Mouse (Mus musculus): ENCODE results near the gene Dnajc7. TPM values are rescaled to one million over a fixed set of nuclear protein-coding genes. Genes with fewer than 3 reads are reported as not detected.

Dnajc7 gene
- polyA plus RNA-seq, 1 experiment, result 56.5 TPM

DNA sequence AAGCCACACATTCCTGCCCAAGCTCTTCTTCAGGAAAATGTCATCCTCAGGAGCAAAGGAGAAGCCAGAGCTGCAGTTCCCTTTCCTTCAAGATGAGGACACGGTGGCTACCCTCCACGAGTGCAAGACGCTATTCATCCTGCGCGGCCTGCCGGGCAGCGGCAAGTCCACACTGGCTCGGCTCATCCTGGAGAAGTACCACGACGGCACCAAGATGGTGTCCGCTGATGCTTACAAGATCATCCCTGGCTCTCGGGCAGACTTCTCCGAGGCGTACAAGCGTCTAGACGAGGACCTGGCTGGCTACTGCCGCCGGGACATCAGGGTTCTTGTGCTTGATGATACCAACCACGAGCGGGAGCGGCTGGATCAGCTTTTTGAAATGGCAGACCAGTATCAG, 43.7 kb downstream of the Dnajc7 start:
- Histone ChIP-seq H3K4me3 (replicated peaks; ENCODE audit: extremely low read depth, low read depth, low read length) (no peak overlapping the region), H3K4me1 (ENCODE audit: control insufficient read depth, insufficient read depth, low read length) (peaks cover 5% of the 10 kb centered on the region; the same call in 1 of the 2 replicates)
- DNase-seq, result no peak
- WGBS, result 75% methylated on average over 21 of the region's 21 CpGs
- no peak for TF ChIP-seq CTCF (IDR thresholded peaks at IDR 0.05; ENCODE audit: insufficient read depth, low read length)
- TF ChIP-seq POLR2A (IDR thresholded peaks at IDR 0.05; ENCODE audit: borderline replicate concordance, extremely low read depth, low read depth, low read length), result no peak

DNA sequence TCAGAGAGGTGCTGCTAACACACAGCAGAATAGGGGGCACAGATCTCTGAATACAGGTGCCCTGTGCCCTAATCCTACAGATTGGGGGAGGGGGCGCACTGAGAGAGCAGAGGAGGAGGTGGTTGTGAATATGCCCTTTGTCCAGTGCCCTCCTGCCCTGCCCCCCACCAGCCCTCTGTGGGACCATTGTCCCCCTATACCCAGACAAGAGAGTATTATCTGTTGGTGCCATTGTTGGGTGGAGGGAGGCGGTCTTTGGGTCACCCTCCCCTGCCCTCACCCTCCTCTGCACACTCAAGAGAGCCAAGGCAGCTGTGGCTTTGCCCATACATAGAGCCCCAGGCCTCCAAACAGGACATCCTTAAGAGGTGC, 44.5 kb downstream of the Dnajc7 start:
- 30% methylated on average over 2 of the region's 2 CpGs for WGBS
- Histone ChIP-seq H3K4me1 (ENCODE audit: control insufficient read depth, insufficient read depth, low read length) (peaks cover 7% of the 10 kb centered on the region; the same call in 1 of the 2 replicates), H3K4me3 (replicated peaks; ENCODE audit: extremely low read depth, low read depth, low read length) (peak overlapping the region; percentile 87)
- DNase-seq, result no peak
- TF ChIP-seq CTCF (IDR thresholded peaks at IDR 0.05; ENCODE audit: insufficient read depth, low read length) (no peak), POLR2A (IDR thresholded peaks at IDR 0.05; ENCODE audit: borderline replicate concordance, extremely low read depth, low read depth, low read length) (no peak)

DNA sequence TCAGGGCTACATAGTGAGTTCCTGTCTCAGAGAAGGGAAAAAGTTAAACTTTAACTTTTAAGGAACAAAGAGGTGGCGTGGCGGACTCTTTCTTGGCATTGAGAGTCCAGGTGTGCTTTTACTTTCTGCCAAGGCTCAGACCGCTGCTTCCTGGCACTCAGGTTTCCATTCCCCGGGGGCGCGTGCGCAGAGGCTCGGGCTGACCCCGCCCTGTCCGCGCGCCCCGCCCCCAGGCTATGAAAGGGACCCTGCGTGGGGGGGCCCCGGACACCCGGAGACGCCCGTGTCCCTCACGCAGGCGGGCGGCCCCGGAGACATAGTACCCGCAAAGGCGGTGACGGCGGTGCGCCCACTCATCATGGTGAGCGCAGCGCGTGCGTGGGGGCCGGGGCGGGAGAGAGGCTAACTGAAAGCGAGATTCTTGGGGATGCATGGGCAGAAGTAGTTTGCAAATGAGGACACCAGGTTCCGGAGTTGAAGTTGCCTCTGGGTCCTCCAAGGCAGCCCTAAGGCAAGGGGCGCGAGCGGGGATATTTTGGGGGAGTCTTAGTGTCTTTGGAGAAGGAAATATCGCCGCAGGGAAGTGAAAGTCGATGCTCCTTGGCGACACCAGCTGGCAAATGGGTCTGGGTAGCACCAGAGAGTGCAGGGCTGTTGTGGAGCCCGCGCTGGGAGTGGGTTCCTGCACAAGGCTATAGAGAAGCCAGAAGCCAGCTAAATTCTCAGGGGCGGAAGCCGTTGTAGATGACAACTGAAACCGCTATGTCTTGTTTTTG, 45.1 kb downstream of the Dnajc7 start, which contains the start of gene Cnp:
Gene Cnp (plus strand): TSS at position 197 of the 776 bp plus-strand sequence.
- DNase-seq, result peak; percentile 74
- WGBS, result under 1% methylated on average over 47 of the region's 47 CpGs

DNA sequence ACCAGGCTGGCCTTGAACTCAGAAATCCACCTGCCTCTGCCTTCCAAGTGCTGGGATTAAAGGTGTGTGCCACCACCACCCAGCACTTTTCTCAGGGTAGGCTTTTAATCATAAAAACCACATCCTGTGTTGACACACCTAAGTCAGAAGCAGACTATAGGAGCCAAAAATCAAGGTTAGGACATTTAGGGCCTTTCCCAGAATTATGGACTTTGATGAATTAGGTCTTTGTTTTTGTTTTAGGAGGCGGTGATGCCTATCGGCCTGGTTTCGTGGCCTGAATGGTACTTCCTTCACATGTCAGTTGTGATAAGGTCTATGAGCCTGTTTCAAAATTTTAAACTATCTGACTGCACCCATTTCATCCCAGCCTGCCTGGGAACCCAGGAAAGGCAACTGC, 45.8 kb downstream of the Dnajc7 start:
- DNase-seq, result no peak
- H3K4me1 ChIP-seq (ENCODE audit: control insufficient read depth, insufficient read depth, low read length), result peaks cover 7% of the 10 kb centered on the region; the same call in 1 of the 2 replicates
- WGBS, result 54% methylated on average over 3 of the region's 3 CpGs
- no peak for TF ChIP-seq CTCF (IDR thresholded peaks at IDR 0.05; ENCODE audit: insufficient read depth, low read length)
- TF ChIP-seq POLR2A (IDR thresholded peaks at IDR 0.05; ENCODE audit: borderline replicate concordance, extremely low read depth, low read depth, low read length), result no peak
- no peak overlapping the region for H3K4me3 ChIP-seq (replicated peaks; ENCODE audit: extremely low read depth, low read depth, low read length)

More for the DNA sequence above, 45.1 kb downstream of the Dnajc7 start, which contains the start of gene Cnp:
- TF ChIP-seq POLR2A (IDR thresholded peaks at IDR 0.05; ENCODE audit: borderline replicate concordance, extremely low read depth, low read depth, low read length) (peak; percentile 63; the same call in 1 of the 2 replicates), CTCF (IDR thresholded peaks at IDR 0.05; ENCODE audit: insufficient read depth, low read length) (no peak)
- Histone ChIP-seq H3K4me3 (replicated peaks; ENCODE audit: extremely low read depth, low read depth, low read length) (peak within 1 kb of the TSS; percentile 87), H3K4me1 (ENCODE audit: control insufficient read depth, insufficient read depth, low read length) (peaks cover 7% of the 10 kb centered on the region; the same call in 1 of the 2 replicates)

DNA sequence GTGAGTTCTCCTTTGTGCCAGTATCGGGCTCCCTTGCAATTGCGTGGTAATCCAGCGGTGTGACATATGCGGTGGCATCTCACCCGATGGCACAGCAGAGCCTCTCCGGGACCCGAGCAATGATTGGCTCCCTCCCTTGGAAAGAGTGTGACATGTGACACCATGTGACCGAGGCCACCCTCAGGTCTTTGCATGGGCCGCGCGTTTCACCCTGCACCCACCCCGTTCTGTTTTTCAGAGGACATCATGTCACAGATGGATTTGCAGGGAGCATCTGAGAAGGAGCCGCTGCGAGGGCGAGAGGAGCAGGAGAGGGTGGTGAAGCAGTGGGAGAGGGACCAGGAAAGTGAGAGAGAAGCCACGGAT, 48.8 kb downstream of the Dnajc7 start:
- DNase-seq, result no peak
- Histone ChIP-seq H3K4me3 (replicated peaks; ENCODE audit: extremely low read depth, low read depth, low read length) (no peak overlapping the region), H3K4me1 (ENCODE audit: control insufficient read depth, insufficient read depth, low read length) (peaks cover 5% of the 10 kb centered on the region; the same call in 1 of the 2 replicates)
- WGBS, result 7% methylated on average over 16 of the region's 16 CpGs
- TF ChIP-seq POLR2A (IDR thresholded peaks at IDR 0.05; ENCODE audit: borderline replicate concordance, extremely low read depth, low read depth, low read length) (no peak), CTCF (IDR thresholded peaks at IDR 0.05; ENCODE audit: insufficient read depth, low read length) (no peak)

DNA sequence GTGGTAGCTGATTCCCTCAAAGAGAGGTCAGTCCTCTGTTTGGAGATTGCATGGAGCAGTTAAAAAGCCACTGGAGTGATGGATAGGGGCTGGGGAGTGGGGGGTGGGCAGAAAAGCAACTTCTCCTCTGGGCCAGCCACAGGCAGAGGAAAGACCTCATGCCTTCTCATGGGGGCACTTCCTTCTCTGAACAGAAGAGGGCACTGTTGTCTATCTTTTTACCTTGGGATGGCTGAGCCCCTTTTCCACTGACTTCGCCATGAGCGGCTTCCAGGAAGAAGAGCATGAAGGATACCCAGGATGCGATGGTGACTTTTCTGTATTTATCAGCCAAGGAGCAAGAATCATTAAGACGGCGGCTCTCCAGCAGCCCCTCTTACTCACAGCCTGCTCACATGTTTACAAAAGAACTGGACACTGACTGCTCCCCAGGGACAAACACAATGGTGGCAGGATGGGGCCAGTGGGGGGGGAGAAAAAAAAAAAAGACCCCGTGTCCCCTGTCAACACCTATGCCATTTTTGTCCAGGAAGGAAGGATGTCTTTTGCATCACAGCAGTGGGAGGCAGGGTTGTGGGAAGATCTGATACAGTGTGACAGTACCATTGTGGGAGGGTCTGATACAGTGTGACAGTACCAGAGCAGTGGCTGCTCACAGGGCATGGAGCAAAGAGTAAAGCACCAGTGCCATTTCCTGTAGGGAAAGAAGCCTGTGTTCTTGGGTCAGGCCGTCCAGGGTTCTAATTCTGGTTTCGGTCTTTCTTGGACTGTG, 49.4 kb downstream of the Dnajc7 start:
- WGBS, result 11% methylated on average over 8 of the region's 8 CpGs
- DNase-seq, result peak; percentile 60
- H3K4me3 ChIP-seq (replicated peaks; ENCODE audit: extremely low read depth, low read depth, low read length), result peak overlapping the region; percentile 10
- TF ChIP-seq POLR2A (IDR thresholded peaks at IDR 0.05; ENCODE audit: borderline replicate concordance, extremely low read depth, low read depth, low read length), result no peak
- TF ChIP-seq CTCF (IDR thresholded peaks at IDR 0.05; ENCODE audit: insufficient read depth, low read length), result peak; percentile 77
- peaks cover 4% of the 10 kb centered on the region; the same call in 1 of the 2 replicates for H3K4me1 ChIP-seq (ENCODE audit: control insufficient read depth, insufficient read depth, low read length)

DNA sequence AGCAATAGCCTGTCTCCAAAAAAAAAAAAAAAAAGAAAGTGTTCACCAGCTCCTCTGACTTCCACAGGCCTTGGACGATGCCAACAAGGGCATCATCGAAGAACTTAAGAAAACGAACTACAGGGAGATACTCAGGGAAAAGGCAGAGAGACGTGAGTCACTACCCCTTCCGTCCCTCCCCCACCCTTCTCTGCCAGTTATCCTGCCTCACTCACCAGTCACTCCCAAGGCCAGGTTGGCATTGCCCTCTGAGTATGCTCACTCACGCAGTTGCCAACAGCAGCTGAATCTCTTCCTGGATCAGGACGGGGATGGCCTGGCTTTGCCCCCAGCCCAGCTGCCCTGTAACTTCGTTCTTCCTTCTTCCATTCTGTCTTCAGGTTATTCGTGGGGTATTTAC, 50.2 kb downstream of the Dnajc7 start:
- no peak for DNase-seq
- no peak for TF ChIP-seq POLR2A (IDR thresholded peaks at IDR 0.05; ENCODE audit: borderline replicate concordance, extremely low read depth, low read depth, low read length)
- no peak for TF ChIP-seq CTCF (IDR thresholded peaks at IDR 0.05; ENCODE audit: insufficient read depth, low read length)
- Histone ChIP-seq H3K4me1 (ENCODE audit: control insufficient read depth, insufficient read depth, low read length) (peaks cover 2% of the 10 kb centered on the region; the same call in 1 of the 2 replicates), H3K4me3 (replicated peaks; ENCODE audit: extremely low read depth, low read depth, low read length) (no peak overlapping the region)
- 57% methylated on average over 9 of the region's 9 CpGs for WGBS

DNA sequence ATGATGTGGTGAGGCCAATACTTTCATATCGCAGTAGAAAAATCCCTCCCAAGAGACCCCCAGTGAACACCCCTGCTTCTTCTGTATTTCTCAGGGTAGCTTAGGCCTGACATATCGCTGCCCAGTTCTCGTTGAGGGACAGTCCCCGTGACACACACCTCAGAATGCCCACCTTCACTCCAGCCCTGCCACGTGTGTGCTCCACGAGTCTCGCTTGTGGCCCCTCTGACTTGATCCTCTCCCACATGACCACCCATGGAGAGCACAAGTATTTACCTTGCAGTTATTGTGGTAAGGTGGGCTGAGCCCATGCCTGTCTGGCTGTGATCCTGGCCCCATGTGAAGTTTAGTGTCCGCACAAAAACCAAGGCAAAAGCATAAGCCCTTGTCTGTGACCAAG, 51.3 kb downstream of the Dnajc7 start:
- TF ChIP-seq POLR2A (IDR thresholded peaks at IDR 0.05; ENCODE audit: borderline replicate concordance, extremely low read depth, low read depth, low read length) (no peak), CTCF (IDR thresholded peaks at IDR 0.05; ENCODE audit: insufficient read depth, low read length) (no peak)
- no peak for DNase-seq
- WGBS, result 83% methylated on average over 8 of the region's 8 CpGs
- H3K4me3 ChIP-seq (replicated peaks; ENCODE audit: extremely low read depth, low read depth, low read length), result no peak overlapping the region
- H3K4me1 ChIP-seq (ENCODE audit: control insufficient read depth, insufficient read depth, low read length), result 0 out of 2 replicates have a peak, but pooled peaks cover 2% of the 10 kb centered on the region

DNA sequence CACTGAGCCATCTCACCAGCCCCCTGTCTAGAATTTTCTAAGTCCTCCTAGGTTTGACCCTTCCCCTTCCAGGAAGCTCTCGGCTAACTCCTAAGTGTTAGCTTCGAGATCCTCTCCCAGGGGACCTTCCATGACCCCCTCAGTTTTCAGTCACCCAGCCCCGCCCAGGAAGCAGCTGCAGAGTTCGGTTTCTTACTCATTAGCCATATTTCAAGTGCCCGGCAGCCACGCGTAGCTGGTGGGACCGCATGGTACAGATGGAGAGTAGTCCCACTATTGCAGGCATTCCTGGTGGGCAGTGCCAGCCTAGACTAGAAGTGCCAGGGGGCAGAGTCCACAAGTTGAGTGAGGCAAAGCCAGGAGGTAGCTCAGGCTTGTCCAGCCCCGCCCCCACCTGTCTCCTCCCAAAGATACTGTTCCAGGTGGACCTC, 52.1 kb downstream of the Dnajc7 start:
- 0 out of 2 replicates have a peak, but pooled peaks cover 2% of the 10 kb centered on the region for H3K4me1 ChIP-seq (ENCODE audit: control insufficient read depth, insufficient read depth, low read length)
- H3K4me3 ChIP-seq (replicated peaks; ENCODE audit: extremely low read depth, low read depth, low read length), result no peak overlapping the region
- TF ChIP-seq CTCF (IDR thresholded peaks at IDR 0.05; ENCODE audit: insufficient read depth, low read length) (no peak), POLR2A (IDR thresholded peaks at IDR 0.05; ENCODE audit: borderline replicate concordance, extremely low read depth, low read depth, low read length) (no peak)
- 27% methylated on average over 9 of the region's 9 CpGs for whole genome bisulfite sequencing
- DNase-seq, result no peak
